Comparison of ENCODE assay signal across 5 mouse cellular contexts in genomic region chr1:156400159-156400558, GRCm38 (mm10). TPM values are rescaled to one million over a fixed set of nuclear protein-coding genes. Genes with fewer than 3 reads are reported as not detected.
"Had no signal": no experiment of that assay in that cellular context is flagged by ENCODE, and none has a peak within 500 bp of the region (broad histone marks: within the 10 kb centered on the region; RNA-seq: fewer than 3 reads in every experiment).

No protein-coding gene starts in this region.

RNA-seq across cellular contexts. Expression of gene Axdnd1, which starts 20.8 kb away (rescaled TPM):
- polyA plus RNA-seq: neural tube, embryonic 11.5 days; neural tube, embryonic 12.5 days; neural tube, embryonic 15.5 days; small intestine, adult 2 months; spleen, adult 2 months had no signal
